Mouse (Mus musculus): ENCODE measurements around the gene Gm37240. TPM values are rescaled to one million over a fixed set of nuclear protein-coding genes. Genes with fewer than 3 reads are reported as not detected.

Gm37240 gene
- polyA plus RNA-seq, 1 experiment from 2014 or later: 0.52 TPM

GRCm38 (mm10) chr3:85535042-85535441, 352.3 kb downstream of the Gm37240 start:
- no peaks in the 10 kb centered on the region for H3K36me3 ChIP-seq
- no peaks in the 10 kb centered on the region for H3K4me1 ChIP-seq
- 74% methylated on average over 3 of the region's 3 CpGs for WGBS (ENCODE audit: insufficient replicate concordance)
- H3K9ac ChIP-seq: no peak overlapping the region
- no peak overlapping the region for H3K27ac ChIP-seq
- no peak overlapping the region for H3K4me2 ChIP-seq
- no peaks in the 10 kb centered on the region for H3K9me3 ChIP-seq (replicated peaks)
- no peaks in the 10 kb centered on the region for H3K27me3 ChIP-seq (replicated peaks)
- H3K4me3 ChIP-seq: no peak overlapping the region
- no peak for ATAC-seq

DNA sequence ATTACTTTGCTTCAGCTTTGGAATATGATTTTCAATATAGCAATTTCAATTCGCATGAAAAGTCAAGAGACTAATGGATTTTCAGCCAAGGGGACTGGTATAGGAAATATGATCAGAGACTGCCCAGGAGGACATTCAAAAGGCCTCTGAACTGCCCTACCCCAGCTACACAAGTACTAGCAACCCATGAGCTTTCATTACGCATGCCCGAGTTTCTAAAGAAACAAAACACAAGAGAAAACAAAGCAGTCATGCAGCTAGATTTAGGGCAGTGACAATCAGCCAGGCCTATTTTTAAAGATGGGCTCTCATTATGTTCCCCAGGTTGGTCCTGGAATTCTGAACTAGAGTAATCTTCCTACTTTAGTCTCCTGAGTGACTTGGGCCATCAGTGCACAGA, 354.9 kb downstream of the Gm37240 start:
- WGBS (ENCODE audit: insufficient replicate concordance): 63% methylated on average over 3 of the region's 3 CpGs
- Histone ChIP-seq H3K27ac (no peak overlapping the region), H3K4me3 (no peak overlapping the region), H3K9ac (no peak overlapping the region), H3K9me3 (replicated peaks) (no peaks in the 10 kb centered on the region), H3K4me2 (no peak overlapping the region), H3K4me1 (no peaks in the 10 kb centered on the region), H3K36me3 (no peaks in the 10 kb centered on the region), H3K27me3 (replicated peaks) (no peaks in the 10 kb centered on the region)
- no peak for ATAC-seq

DNA sequence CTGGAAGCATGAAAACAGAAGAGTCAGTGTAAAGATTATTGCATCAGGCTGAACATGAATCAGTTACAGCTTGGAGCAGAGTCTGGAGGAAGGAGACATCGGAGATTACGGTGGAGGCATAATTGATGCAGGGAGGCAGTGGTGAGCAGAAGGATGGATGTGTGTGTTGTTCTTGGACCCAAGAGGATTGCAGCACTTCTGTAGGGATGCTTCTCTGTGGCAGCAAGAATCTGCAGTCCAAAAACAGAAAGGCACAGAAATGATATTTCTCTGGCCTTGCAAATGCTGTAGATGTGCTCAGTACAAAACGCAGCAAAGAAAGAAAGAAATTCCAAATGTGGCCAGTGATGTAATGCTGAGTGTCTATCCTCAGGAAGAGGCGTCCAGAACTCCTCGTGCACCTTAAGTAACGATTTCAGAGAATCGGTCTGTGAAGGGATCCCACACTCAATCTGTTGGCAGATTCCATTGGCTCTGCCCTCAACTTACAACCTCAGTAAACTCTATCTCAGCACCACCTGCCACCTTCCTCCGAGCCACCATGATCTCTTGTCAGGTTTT, 356.6 kb downstream of the Gm37240 start:
- no peak overlapping the region for H3K9ac ChIP-seq
- H3K27me3 ChIP-seq (replicated peaks): no peaks in the 10 kb centered on the region
- H3K27ac ChIP-seq: no peak overlapping the region
- no peak for ATAC-seq
- no peaks in the 10 kb centered on the region for H3K9me3 ChIP-seq (replicated peaks)
- whole genome bisulfite sequencing (ENCODE audit: insufficient replicate concordance): 69% methylated on average over 8 of the region's 8 CpGs
- no peak overlapping the region for H3K4me3 ChIP-seq
- H3K4me1 ChIP-seq: no peaks in the 10 kb centered on the region
- no peaks in the 10 kb centered on the region for H3K36me3 ChIP-seq
- H3K4me2 ChIP-seq: no peak overlapping the region

DNA sequence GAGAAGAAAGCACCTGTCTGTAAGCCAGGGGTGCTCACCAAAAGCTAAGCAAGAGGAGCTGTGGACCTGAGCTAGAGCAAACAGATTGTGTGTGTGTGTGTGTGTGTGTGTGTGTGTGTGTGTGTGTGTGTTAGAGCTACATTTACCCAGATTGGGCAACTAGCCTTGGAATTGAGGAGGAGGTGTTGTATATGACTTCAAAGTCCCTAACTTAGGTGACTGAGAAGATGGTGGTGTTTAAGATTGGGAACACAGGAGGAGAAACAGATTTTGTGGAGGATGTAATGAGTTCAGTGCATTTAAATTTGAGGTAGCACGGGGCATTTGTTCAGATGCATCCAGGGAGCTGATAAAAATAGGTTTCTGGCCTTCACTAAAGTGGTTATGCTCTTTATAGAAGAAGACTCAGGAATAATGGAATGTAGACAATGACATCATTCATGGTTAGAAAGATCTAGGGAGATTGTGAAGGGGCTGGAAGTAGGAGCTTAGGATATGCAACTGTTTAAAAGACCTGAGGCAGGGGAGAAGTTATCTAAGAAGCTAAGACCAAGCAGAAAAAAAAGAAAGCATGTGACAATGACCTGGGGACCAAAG, 365.9 kb downstream of the Gm37240 start:
- Histone ChIP-seq H3K4me3 (no peak overlapping the region), H3K4me2 (no peak overlapping the region), H3K27ac (no peak overlapping the region), H3K4me1 (no peaks in the 10 kb centered on the region), H3K27me3 (replicated peaks) (no peaks in the 10 kb centered on the region), H3K9me3 (replicated peaks) (no peaks in the 10 kb centered on the region), H3K9ac (no peak overlapping the region), H3K36me3 (no peaks in the 10 kb centered on the region)
- ATAC-seq: no peak
- 61% methylated on average over 1 of the region's 1 CpGs for WGBS (ENCODE audit: insufficient replicate concordance)

GRCm38 (mm10) chr3:85518668-85519067, 368.6 kb downstream of the Gm37240 start:
- WGBS (ENCODE audit: insufficient replicate concordance): 61% methylated on average over 8 of the region's 8 CpGs
- Histone ChIP-seq H3K9me3 (replicated peaks) (no peaks in the 10 kb centered on the region), H3K27ac (no peak overlapping the region), H3K9ac (no peak overlapping the region), H3K27me3 (replicated peaks) (no peaks in the 10 kb centered on the region), H3K4me2 (no peak overlapping the region), H3K36me3 (no peaks in the 10 kb centered on the region), H3K4me3 (no peak overlapping the region), H3K4me1 (no peaks in the 10 kb centered on the region)
- ATAC-seq: no peak

- no peaks in the 10 kb centered on the region for H3K4me1 ChIP-seq
- 55% methylated on average over 1 of the region's 1 CpGs for WGBS (ENCODE audit: insufficient replicate concordance)
- H3K4me3 ChIP-seq: no peak overlapping the region
- no peak for ATAC-seq
- H3K9ac ChIP-seq: no peak overlapping the region
- H3K27me3 ChIP-seq (replicated peaks): no peaks in the 10 kb centered on the region
- no peaks in the 10 kb centered on the region for H3K9me3 ChIP-seq (replicated peaks)
- no peaks in the 10 kb centered on the region for H3K36me3 ChIP-seq
- no peak overlapping the region for H3K27ac ChIP-seq
- H3K4me2 ChIP-seq: no peak overlapping the region
These were observed 369.2 kb downstream of the Gm37240 start for GRCm38 (mm10) chr3:85518072-85518471.

DNA sequence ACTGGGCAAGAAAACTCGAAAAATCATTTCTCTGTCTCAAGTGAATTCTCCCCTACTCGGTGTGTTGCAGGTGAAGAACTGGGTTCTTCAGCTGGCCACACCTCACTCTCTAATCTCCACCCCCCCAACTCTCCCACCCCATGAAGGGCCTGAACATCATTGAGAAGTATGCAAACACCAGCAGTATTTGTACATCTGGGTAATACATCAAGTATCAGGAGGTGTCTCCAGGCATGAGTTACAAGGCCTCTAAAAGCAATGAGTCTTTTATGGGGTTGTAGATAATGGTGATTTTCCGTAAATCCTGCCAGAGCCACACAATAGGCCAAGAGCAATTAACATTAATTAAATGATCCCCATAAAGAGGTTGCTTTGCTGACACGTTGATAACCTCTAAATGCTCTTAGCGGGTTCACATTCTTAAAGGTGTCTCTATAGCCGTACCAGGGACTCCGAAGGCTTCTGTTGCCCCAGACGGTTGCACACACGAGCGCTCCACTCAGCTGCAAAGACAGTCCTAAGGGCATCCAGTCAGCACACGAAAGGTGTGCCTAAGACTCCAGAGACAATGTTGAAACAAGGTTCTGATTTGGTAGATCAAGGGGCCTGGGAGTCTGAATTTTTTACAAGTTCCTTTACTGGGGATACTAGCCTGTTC, 370.4 kb downstream of the Gm37240 start:
- Histone ChIP-seq H3K4me3 (no peak overlapping the region), H3K36me3 (no peaks in the 10 kb centered on the region), H3K27me3 (replicated peaks) (no peaks in the 10 kb centered on the region), H3K9me3 (replicated peaks) (no peaks in the 10 kb centered on the region), H3K27ac (no peak overlapping the region), H3K9ac (no peak overlapping the region), H3K4me2 (no peak overlapping the region), H3K4me1 (no peaks in the 10 kb centered on the region)
- no peak for ATAC-seq
- WGBS (ENCODE audit: insufficient replicate concordance): 62% methylated on average over 11 of the region's 11 CpGs

- Histone ChIP-seq H3K4me1 (no peaks in the 10 kb centered on the region), H3K36me3 (no peaks in the 10 kb centered on the region), H3K4me2 (no peak overlapping the region), H3K4me3 (no peak overlapping the region), H3K9ac (no peak overlapping the region), H3K27ac (no peak overlapping the region), H3K9me3 (replicated peaks) (no peaks in the 10 kb centered on the region), H3K27me3 (replicated peaks) (no peaks in the 10 kb centered on the region)
- 67% methylated on average over 11 of the region's 11 CpGs for WGBS (ENCODE audit: insufficient replicate concordance)
- ATAC-seq: no peak
These were observed 372.6 kb downstream of the Gm37240 start for GRCm38 (mm10) chr3:85514700-85515099.

DNA sequence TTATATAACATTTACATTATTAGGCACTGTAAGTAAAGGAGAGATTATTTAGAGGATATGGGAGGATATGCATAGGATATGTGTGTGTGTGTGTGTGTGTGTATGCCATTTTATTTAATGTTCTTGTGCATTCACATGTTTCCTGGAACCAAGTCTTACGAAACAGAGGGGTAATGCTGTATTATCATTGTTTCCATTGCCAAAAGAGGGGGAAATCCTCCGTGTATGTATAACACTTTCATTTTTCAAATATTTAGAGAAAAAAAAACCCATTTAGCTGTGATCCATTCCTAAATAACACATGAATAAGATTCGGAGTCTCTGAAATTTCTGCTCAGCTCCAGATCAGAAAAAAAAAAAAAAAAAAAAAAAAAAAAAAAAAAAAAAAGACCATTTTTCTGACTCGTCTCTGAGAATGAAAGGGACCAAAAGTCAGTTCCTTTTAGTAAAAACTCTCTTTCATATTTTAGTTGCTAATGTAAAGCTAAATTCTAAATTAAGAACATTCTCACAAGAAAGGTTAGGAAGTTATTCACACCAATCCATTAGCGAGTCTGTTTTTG, 378.5 kb downstream of the Gm37240 start:
- H3K9ac ChIP-seq: no peak overlapping the region
- H3K4me1 ChIP-seq: no peaks in the 10 kb centered on the region
- H3K27ac ChIP-seq: no peak overlapping the region
- no peak overlapping the region for H3K4me2 ChIP-seq
- H3K36me3 ChIP-seq: no peaks in the 10 kb centered on the region
- no peak overlapping the region for H3K4me3 ChIP-seq
- no peaks in the 10 kb centered on the region for H3K9me3 ChIP-seq (replicated peaks)
- no peaks in the 10 kb centered on the region; the same call in 1 of the 2 replicates for H3K27me3 ChIP-seq (replicated peaks)
- WGBS (ENCODE audit: insufficient replicate concordance): 68% methylated on average over 5 of the region's 5 CpGs
- no peak for ATAC-seq

DNA sequence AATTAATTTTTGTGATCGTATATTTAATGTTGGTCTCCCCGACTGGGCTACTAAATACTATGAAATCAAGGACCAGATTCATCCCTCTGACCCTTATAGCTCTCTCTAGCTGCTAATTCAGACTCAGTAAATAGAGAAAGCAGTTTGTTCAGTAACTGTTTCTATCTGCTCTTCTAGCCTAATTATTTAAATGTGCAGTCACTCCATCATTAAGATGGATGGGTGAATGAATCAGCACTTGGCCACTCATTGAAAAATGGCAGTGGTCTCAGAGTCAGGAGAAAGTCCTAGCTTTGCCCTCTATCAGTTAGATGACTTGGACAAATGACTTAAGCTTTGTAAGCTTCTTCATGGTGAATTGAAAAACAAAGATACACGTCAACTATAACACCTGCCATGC, 387.2 kb downstream of the Gm37240 start:
- ATAC-seq: no peak
- Histone ChIP-seq H3K27ac (no peak overlapping the region), H3K9ac (no peak overlapping the region), H3K4me1 (no peaks in the 10 kb centered on the region), H3K4me3 (no peak overlapping the region), H3K4me2 (no peak overlapping the region), H3K36me3 (no peaks in the 10 kb centered on the region), H3K9me3 (replicated peaks) (no peaks in the 10 kb centered on the region), H3K27me3 (replicated peaks) (no peaks in the 10 kb centered on the region; the same call in 1 of the 2 replicates)
- WGBS (ENCODE audit: insufficient replicate concordance): 53% methylated on average over 3 of the region's 3 CpGs

GRCm38 (mm10) chr3:85496146-85496545, 391.2 kb downstream of the Gm37240 start:
- no peak for ATAC-seq

DNA sequence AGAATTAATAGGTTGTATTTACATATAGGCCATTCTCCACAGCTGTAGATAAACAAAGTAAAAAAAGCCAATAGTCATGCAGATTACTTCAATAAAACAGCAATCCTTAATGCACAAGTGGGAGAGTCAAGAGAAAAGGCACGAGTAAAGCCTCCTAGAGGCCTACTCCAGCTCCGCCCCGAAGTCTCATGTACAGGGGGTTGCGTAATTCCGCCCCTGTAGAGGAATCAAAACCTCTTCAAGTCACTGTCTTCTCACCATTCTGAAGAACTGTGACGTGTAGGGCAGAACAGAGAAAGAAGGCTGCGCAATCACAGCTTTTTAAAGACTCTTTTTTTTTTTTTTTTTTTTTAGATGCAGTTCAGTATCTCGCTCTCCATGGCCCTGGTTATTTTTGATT, 393.5 kb downstream of the Gm37240 start:
- no peak for ATAC-seq
- WGBS (ENCODE audit: insufficient replicate concordance): 63% methylated on average over 8 of the region's 8 CpGs
- no peaks in the 10 kb centered on the region for H3K9me3 ChIP-seq (replicated peaks)

More at GRCm38 (mm10) chr3:85496146-85496545, 391.2 kb downstream of the Gm37240 start:
- 59% methylated on average over 4 of the region's 4 CpGs for WGBS (ENCODE audit: insufficient replicate concordance)
- no peak overlapping the region for H3K4me3 ChIP-seq
- H3K9ac ChIP-seq: no peak overlapping the region
- H3K36me3 ChIP-seq: no peaks in the 10 kb centered on the region
- H3K27me3 ChIP-seq (replicated peaks): no peaks in the 10 kb centered on the region
- no peaks in the 10 kb centered on the region for H3K9me3 ChIP-seq (replicated peaks)
- no peaks in the 10 kb centered on the region for H3K4me1 ChIP-seq
- H3K4me2 ChIP-seq: no peak overlapping the region
- H3K27ac ChIP-seq: no peak overlapping the region

More for the DNA sequence above, 393.5 kb downstream of the Gm37240 start:
- Histone ChIP-seq H3K4me3 (no peak overlapping the region), H3K4me2 (no peak overlapping the region), H3K27me3 (replicated peaks) (no peaks in the 10 kb centered on the region), H3K9ac (no peak overlapping the region), H3K27ac (no peak overlapping the region), H3K4me1 (no peaks in the 10 kb centered on the region), H3K36me3 (no peaks in the 10 kb centered on the region)
